Mouse (Mus musculus) CD8-positive naive resting alpha-beta T cell, adult 57 days (primary cell): ENCODE data around the gene Ccl28. TPM values are rescaled to one million over a fixed set of nuclear protein-coding genes. Genes with fewer than 3 reads are reported as not detected.

ENCODE experiments used
- total RNA-seq: library from RNA; stranded (reverse); gene quantifications from one replicate; pipeline ENCODE4 v1.2.4, GENCODE M21; 2023

Gene Ccl28
- not detected for total RNA-seq

DNA sequence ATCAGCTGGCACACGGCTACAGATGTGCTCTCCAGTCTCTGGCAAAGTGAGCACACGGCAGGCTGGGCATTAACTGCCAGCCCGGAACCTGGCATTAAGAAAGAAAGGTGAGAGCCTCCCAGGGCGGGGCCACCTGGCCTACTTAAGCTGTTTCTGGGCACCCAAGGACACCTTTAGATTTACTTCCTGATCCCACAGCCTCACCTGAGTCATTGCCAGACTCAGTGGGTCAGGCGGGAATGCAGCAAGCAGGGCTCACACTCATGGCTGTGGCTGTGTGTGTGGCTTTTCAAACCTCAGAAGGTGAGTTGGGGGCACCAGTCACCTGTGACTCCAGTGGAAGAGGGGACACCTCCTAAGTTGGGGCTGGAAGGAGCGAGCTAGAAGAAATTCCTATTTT is at the start of gene Ccl28:
TSS of gene Ccl28 (plus strand) at position 186 of the 400 bp plus-strand sequence.

DNA sequence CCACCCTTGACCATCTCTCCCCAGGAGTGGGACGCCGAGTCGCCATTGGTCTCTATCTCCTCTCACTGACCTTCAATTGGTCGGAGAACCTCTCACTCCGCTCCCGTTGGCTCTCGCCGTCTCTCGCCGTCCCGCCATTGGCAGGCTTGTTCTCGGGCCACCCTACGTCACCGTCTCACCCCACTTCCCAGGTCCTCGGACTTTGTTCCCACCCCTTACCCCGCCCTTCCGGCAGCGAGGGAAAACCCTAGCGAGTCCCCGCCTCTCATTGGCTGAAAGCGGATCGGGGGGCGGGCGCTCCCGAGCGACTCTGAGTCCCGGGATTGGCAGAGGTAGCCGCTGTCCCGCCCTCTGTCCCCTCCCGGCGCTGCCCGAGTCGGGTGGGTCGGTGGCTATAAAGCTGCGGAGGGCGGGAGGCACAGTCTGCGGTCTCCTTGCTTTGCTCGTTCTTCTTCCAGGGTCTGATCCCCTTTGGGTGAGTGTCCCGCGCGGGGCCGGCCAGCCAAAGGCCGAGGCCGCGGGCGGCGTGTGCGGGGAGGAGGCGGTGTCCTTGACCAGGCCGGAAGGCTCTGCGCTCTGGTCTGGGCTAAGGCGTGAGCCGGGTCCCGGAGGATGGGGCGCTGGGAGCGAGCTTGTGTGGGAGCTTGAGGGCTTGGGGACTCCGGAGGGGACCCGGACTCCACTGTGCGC is 66.6 kb downstream of the Ccl28 start, which contains the start of gene Hmgcs1:
TSS of gene Hmgcs1 (plus strand) at position 341 of the 690 bp plus-strand sequence.

Other genes with a start within 250 kb of the Ccl28 start
- 52.9 TPM for gene Paip1, start 195.2 kb upstream of the Ccl28 start, total RNA-seq
- 73.5 TPM for gene 4833420G17Rik, start 161.1 kb upstream of the Ccl28 start, total RNA-seq
- gene Tmem267, start 135.8 kb upstream of the Ccl28 start, total RNA-seq, result 5.9 TPM
- 0.80 TPM for gene 3110070M22Rik, start 135.4 kb upstream of the Ccl28 start, total RNA-seq
- 54.4 TPM for gene Hmgcs1, start 66.6 kb downstream of the Ccl28 start, total RNA-seq
- gene Nim1k, start 132.1 kb downstream of the Ccl28 start, total RNA-seq, result 0.77 TPM
- gene Zfp131, start 167.1 kb downstream of the Ccl28 start, total RNA-seq, result 57.7 TPM
- gene AF067063, start 206.4 kb downstream of the Ccl28 start, total RNA-seq, result not detected
- not detected for gene D13Ertd608e, start 212.2 kb downstream of the Ccl28 start, total RNA-seq